Mouse (Mus musculus): ENCODE measurements around the gene Fzr1.

DNA sequence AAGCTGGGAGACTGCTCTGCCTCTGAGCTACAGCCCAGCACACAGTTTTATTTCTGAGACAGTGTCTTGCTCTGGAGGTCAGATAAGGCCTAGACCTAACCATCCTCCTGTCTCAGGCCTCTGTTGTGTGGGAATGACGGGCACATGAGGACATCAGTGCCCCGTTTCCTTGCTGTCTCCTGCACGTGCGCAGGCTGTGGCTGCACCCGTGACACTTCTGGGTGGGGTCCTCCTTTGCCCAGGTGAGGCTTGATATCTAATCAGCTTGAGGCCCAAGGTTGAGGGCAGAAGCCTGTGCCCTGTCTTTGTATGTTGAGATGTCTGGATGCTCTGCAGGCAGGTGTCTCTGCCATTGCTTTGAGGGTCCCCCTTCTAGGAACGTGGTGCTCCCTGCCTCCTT, 14.0 kb upstream of the Fzr1 start:
- no peak for TF ChIP-seq KAT2A (IDR thresholded peaks at IDR 0.05; ENCODE audit: insufficient replicate concordance, low read length)
- TF ChIP-seq SIN3A (IDR thresholded peaks at IDR 0.05; ENCODE audit: low read length), result no peak
- TF ChIP-seq IRF4 (IDR thresholded peaks at IDR 0.05; ENCODE audit: low read depth, low read length), result no peak
- no peak for TF ChIP-seq E2F4 (IDR thresholded peaks at IDR 0.05; ENCODE audit: insufficient replicate concordance, low read depth, low read length)
- no peak for TF ChIP-seq EP300 (IDR thresholded peaks at IDR 0.05; ENCODE audit: low read length)
- TF ChIP-seq CTCF (conservative IDR thresholded peaks at IDR 0.05 in 1 of 2, IDR thresholded peaks at IDR 0.05 in 1 of 2; ENCODE audit: low read depth in 2 of 2, low read length in 2 of 2), result no peak
- TF ChIP-seq RAD21 (IDR thresholded peaks at IDR 0.05; ENCODE audit: low read depth, low read length), result no peak
- TF ChIP-seq ZC3H11A (IDR thresholded peaks at IDR 0.05; ENCODE audit: low read depth, low read length), result no peak
- no peak for TF ChIP-seq MYC (IDR thresholded peaks at IDR 0.05; ENCODE audit: low read depth, low read length)
